Mouse (Mus musculus): ENCODE measurements around the gene Lrp6. TPM values are rescaled to one million over a fixed set of nuclear protein-coding genes. Genes with fewer than 3 reads are reported as not detected.

The Lrp6 gene
- total RNA-seq, 2 experiments from 2014 or later: 42.9 to 46.1 TPM

GRCm38 (mm10) chr6:134494828-134495698 lies 71.7 kb downstream of the Lrp6 start:
- no peak for DNase-seq

DNA sequence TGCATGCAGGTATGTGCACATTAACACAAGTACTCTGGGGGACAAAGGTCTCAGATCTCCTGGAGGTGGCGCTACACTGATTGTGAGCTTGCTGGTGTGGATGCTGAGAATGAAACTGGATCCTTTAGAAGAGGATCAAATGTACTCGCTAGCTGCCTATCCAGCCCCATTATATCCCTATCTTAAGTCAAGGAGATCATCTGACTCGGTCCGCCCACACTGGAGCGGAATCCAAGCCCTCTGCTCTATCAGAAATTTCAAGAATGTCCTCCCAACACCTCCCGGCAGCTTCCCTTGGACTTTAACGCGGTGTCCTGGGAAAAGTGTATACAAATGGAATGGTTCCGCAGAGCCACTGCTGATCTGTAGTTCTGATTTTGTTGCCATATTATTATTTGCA lies 77.1 kb downstream of the Lrp6 start:
- DNase-seq: no peak

DNA sequence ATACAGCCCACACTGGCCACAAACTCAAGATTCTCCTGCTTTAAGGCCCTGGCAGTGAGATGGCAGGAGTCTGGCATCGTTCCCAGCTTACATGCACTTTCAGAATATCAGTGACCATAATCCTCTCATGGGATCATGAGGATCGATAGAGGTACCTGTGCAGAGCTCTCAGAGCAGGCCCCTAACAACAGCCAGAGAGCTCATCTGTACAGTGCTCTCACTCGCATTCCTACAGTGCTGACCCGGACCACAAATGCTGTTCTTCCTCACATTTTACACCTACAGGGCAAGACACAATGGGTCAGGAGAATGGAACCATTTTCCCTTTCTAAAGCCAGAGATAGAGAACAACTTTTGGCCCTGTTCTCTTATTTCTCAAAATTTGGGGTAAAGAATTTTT lies 77.6 kb downstream of the Lrp6 start:
- DNase-seq: no peak

DNA sequence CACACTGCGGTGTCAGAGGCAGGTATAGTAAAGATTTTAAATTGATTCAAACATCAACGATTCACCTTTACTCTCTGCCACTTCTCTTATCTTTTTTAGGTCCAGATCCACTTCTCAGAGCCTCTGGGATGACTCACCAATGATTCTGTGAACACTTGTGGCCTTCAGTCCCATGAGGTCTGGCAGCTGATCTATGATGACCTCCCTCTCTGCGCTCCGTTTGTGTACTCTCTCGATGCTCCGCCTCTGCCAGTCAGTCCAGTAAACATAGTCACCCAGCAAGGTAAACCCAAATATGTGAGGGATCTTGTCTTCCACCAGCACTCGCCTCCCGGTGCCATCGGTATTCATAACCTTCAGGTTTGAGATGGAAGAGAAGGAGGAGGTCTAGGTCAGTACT lies 80.4 kb downstream of the Lrp6 start:
- DNase-seq: no peak

GRCm38 (mm10) chr6:134479481-134479880 lies 87.3 kb downstream of the Lrp6 start:
- DNase-seq: peak; percentile 46

DNA sequence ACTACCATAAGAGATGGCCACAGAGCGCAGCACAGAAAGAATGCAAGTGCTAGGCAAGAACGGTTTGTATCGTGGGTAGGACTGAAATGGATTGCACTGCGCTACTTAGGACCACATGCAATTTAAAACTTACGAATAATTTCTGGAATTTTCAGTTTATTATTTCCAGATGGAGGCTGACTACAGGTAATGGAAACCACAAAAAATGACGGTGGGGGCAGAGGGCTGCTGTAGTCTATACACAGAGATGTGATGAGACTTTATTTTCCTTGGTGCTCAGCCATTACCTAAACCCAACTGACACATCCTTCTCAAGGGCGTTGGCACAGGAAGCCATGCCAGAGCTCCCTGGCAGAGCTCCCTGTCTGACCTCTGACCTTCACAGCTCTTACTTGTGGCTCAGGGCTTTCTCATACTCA lies 93.6 kb downstream of the Lrp6 start:
- DNase-seq: peak; percentile 23

DNA sequence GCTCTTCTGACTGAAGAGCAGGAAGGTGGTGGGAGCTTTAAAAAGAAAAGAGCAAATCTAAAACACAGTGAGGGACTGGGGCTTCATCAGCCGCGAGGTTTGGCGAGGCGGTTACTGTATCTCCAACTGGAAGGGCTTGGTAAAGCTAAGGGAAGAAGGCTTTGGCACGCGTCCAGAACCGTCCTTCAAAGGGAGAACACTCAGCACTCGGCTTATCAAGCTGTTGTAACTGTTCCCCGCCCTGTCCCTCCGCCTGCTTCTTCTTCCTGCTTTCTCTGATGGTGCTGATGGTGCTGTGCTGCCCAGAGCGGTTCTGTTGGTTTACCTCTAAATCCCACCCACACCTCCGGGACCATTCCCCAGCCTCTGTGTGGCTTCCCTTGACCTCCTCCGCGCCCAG lies 95.9 kb downstream of the Lrp6 start:
- DNase-seq: no peak

- no peak for DNase-seq
Observed at GRCm38 (mm10) chr6:134469297-134469696, 97.5 kb downstream of the Lrp6 start.

DNA sequence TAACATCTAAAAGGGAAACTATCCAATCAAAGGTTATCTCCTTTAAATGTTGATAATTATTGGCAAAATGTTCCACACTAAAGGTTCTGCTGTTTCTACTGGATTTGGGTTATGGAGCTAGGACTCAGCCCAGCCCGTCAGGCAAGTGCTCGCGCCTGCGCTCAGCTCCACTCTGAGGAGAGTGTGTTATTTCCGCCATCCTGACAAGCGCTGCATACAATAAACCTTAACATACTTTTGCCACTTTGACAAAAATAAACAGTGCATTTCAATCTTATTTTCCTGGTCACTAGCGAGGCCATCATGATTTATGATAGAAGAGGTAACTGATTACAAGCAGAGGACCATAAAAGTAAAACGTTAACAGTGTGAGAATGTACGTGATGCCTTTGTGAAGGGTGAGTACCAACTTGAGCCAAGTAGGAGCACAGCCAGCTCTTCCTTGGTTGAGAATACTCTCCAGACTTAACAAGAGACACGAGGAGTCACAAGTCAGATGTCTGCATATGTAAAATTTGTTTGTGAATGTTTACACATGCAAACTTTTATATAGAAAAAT lies 100.0 kb downstream of the Lrp6 start:
- no peak for DNase-seq

DNA sequence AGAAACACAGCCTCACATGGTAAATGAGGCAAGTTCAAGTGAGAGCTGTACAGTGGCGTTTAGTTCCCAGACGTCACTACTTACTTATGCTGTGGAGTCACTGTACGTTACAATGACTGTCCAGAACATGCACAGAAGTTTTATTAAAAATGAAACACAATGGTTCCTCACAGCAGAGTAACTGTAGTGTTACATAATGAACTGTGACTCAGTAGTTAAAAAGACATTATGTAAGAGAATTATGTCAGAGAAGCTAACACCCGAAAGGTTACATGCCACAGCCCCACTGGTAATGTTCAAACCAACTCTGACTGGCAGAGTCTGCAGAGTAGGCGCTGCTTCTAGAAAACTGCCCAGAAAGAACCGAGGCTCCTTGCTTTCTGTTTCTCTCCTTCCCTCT lies 105.6 kb downstream of the Lrp6 start:
- DNase-seq: no peak

- DNase-seq: no peak
Observed at GRCm38 (mm10) chr6:134458376-134458775, 108.4 kb downstream of the Lrp6 start.

GRCm38 (mm10) chr6:134454093-134454492 lies 112.7 kb downstream of the Lrp6 start:
- no peak for DNase-seq

GRCm38 (mm10) chr6:134450661-134451119 lies 116.1 kb downstream of the Lrp6 start:
- peak; percentile 32 for DNase-seq

DNA sequence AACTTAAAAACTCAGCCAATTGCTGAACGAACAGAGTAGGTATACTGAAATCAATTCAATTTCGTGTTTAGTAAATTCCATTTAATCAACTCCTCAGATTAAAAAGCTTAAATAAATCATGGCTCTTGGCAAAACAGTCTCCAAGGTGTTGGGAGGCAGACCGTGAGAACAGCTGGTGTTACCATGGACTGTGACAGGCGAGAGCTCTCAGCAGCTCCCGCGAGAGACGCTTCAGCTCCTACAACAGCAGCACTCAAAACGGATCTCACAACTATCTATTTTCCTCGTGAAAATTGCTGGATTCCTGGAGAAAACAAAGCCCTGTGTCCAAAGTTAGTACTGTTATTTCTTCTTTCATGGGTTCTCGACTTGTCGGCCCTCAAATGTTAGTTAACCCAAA lies 116.8 kb downstream of the Lrp6 start:
- DNase-seq: no peak

DNA sequence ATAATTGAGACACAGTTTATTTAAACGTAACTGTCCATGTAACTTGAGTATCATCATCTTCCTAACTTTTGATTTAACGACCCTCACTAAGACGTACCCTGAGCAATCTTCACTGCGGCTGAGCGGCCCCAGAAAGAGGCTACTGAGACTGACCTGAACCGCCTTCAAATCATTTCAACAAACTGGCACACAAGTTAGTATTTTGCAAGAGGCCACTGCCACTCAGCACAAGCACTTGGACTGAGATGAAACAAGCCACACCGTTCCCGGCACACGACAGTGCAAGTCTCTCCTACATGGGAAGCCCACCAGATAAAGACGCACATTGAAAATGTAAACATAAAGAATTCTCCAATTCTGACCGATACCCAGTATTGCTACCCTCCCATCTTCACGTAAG lies 118.3 kb downstream of the Lrp6 start:
- DNase-seq: no peak

GRCm38 (mm10) chr6:134443925-134444324 lies 122.8 kb downstream of the Lrp6 start:
- DNase-seq: no peak

DNA sequence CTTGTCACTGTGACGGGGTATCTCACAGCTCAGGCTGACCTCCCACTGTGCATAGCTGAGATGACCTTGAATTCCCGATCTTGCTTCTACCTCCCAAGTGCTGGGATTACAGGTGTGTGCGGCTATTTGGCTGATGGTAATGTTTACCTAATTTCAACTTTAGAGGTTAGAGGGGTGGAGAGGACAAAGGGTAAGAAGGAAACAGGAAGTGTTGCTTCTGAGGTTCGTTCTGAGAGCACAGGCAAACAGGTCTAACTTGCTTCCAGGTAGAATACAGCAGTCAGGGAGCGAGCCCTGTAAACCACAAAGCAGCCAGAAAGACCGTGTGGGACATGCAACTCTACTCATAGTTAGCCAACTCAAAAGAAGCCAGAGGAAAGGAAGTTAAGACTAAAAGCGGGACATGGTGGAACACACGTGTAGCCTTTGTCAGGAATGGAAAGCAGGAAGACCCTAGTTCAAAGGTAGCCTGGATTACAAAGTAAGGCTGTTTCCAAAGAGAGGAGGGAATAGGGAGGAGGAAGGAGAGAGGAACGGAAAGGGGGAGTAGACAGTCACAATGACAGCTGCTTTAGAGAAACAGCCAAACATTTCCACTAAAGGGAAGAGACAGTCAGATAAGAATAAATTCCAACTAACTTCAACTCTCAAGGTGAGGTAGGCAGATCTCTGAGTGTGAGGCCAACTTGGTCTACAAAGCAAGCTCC lies 123.4 kb downstream of the Lrp6 start:
- DNase-seq: no peak

DNA sequence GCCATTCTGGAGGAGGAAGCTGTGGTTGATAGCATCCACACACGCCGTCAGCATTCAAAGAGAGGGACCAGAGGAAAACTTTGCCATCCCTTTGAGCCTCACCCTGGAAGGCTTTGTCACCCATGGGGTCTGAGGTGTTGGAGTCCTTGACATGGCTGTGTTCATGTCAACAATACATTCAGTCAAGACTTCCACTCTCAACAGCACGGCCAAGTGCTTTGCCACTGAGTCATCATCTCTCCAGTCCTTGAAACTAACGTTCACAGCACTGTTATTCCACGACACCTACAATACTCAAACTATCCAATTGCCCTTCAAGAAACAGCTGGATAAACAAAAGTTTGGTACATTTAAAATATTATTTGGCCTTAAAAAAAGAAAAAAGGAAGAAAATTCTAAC lies 124.5 kb downstream of the Lrp6 start:
- no peak for DNase-seq

- DNase-seq: no peak
Observed at GRCm38 (mm10) chr6:134441716-134442115, 125.0 kb downstream of the Lrp6 start.

DNA sequence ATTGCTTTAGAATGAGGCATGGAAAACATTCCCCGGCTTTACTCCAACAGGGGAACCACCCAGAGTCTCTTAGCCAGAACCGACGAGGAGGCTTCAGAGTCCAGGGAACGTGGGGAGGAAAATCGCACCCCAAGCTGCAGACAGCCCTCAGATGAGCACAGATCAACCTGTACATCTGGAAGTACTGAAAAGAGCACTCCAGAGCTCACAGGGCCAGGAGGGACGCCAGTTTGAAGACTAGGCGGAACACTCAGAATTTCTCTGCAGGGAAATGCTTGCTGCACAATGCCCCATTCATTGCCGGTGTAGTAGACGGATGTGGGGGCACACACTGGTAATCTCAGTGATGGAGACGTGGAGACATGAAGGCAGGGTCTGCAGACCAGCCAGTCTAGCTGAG lies 126.7 kb downstream of the Lrp6 start:
- DNase-seq: peak; percentile 31

DNA sequence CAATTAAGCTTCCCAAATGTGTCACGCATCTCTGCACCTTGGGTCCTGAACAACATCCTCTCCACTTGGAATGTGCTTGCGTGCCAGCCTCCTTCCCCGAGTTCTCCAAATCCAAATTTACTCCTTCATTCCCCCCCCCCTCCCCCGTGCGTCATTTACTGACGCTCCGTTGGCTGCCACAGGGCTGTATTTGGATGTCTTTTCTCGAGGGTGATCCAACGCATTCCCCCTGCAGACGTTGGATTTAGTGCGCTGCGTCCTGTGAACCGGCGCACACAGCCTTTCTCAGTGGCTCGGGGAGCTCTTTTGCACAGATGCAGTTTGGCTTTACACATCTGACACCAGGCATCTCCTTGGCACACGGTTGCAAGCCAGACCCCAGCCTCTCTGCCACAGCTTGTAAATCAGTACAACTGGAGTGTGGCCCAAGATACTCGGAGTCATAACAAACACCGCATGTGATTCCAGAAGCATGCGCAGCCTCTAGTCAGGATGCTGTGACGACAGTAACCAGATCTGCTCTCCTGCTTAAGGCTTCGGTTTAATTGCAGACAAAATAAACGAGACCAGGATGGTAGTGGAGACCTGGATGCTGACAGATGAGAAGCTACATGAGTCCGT lies 127.3 kb downstream of the Lrp6 start:
- DNase-seq: peak; percentile 42

- DNase-seq: no peak
Observed at GRCm38 (mm10) chr6:134436955-134437354, 129.8 kb downstream of the Lrp6 start.
